In genomic region chr4:154252537-154253255, GRCm38 (mm10) we compare ENCODE assay signal across 22 mouse cellular contexts. TPM values are rescaled to one million over a fixed set of nuclear protein-coding genes. Genes with fewer than 3 reads are reported as not detected.
DNase-seq lines count a peak whose midpoint lies in the region; ATAC-seq lines count a peak whose summit lies in the region.
"Had no signal": no experiment of that assay in that cellular context is flagged by ENCODE, and none has a peak within 500 bp of the region (broad histone marks: within the 10 kb centered on the region; RNA-seq: fewer than 3 reads in every experiment).

No protein-coding gene starts in this region.

- no peak overlapping the region for H3K4me3 ChIP-seq in hindbrain, embryonic 11.5 days (ENCODE audit: low read depth, low read length)
- H3K4me3 ChIP-seq: embryonic facial prominence, embryonic 15.5 days; forebrain, embryonic 10.5 days; heart, embryonic 12.5 days; limb, embryonic 13.5 days; liver, embryonic 15.5 days; neural tube, embryonic 12.5 days had no signal

- H3K4me2 ChIP-seq in hindbrain, embryonic 11.5 days (replicated peaks; ENCODE audit: low read depth, low read length), result no peak overlapping the region
- H3K4me2 ChIP-seq: embryonic facial prominence, embryonic 15.5 days; heart, embryonic 12.5 days; limb, embryonic 13.5 days; liver, embryonic 15.5 days; neural tube, embryonic 12.5 days had no signal

- H3K36me3 ChIP-seq in hindbrain, embryonic 11.5 days (ENCODE audit: control insufficient read depth, insufficient read depth, low read length), result no peaks in the 10 kb centered on the region
- H3K36me3 ChIP-seq: heart, embryonic 12.5 days; liver, embryonic 15.5 days; neural tube, embryonic 12.5 days had no signal

- H3K4me1 ChIP-seq in hindbrain, embryonic 11.5 days (replicated peaks; ENCODE audit: control insufficient read depth, insufficient read depth, low read length), result peaks cover 3% of the 10 kb centered on the region; the same call in 1 of the 2 replicates
- H3K4me1 ChIP-seq: heart, embryonic 12.5 days had no signal

- no peak for ATAC-seq in hindbrain, embryonic 11.5 days (ENCODE audit: low FRiP score)

- no peaks in the 10 kb centered on the region for H3K27me3 ChIP-seq in hindbrain, embryonic 11.5 days (ENCODE audit: control insufficient read depth, insufficient read depth, low read length)
- H3K27me3 ChIP-seq: embryonic facial prominence, embryonic 15.5 days; limb, embryonic 13.5 days; liver, embryonic 15.5 days; neural tube, embryonic 12.5 days had no signal

- no peak overlapping the region for H3K27ac ChIP-seq in hindbrain, embryonic 11.5 days (ENCODE audit: low read depth, low read length)
- H3K27ac ChIP-seq: embryonic facial prominence, embryonic 15.5 days; forebrain, embryonic 10.5 days; limb, embryonic 13.5 days; liver, embryonic 15.5 days; neural tube, embryonic 12.5 days had no signal

- peak; percentile 10 to 53 for DNase-seq in frontal cortex, adult 2 months (ENCODE audit: extremely low spot score in 1 of 2, low spot score in 1 of 2)
- DNase-seq in frontal cortex, postnatal 10 days (ENCODE audit: low spot score in 2 of 2), result no peak
- DNase-seq in layer of hippocampus, adult 11-12 months (ENCODE audit: low spot score), result peak; percentile 58
- DNase-seq in layer of hippocampus, postnatal 36 days, result peak; percentile 46 to 57
- DNase-seq in right cerebral cortex, postnatal 10 days (ENCODE audit: low spot score in 2 of 2), result peak; percentile 44 to 47
- no peak for DNase-seq in B cell, adult 2 months
- DNase-seq in hindbrain, embryonic 11.5 days (ENCODE audit: low spot score), result no peak
- no peak for DNase-seq in Muller cell, postnatal 12 days (ENCODE audit: inconsistent ontology term)
- DNase-seq: adrenal gland, postnatal 36 days; cerebellum, adult 9-11 months; embryo, embryonic 11 days; heart, postnatal 36 days; kidney, adult 9 months; kidney, postnatal 4 days; lung, postnatal 10 days had no signal

- H3K9me3 ChIP-seq in hindbrain, embryonic 11.5 days (ENCODE audit: control insufficient read depth, low read length), result no peaks in the 10 kb centered on the region
- H3K9me3 ChIP-seq: embryonic facial prominence, embryonic 15.5 days; forebrain, embryonic 10.5 days; heart, embryonic 12.5 days; limb, embryonic 13.5 days; liver, embryonic 15.5 days; megakaryocyte, embryonic 14.5 days; neural tube, embryonic 12.5 days had no signal

- 93% methylated on average over 20 of the region's 20 CpGs for WGBS in hindbrain, embryonic 11.5 days

- no peak overlapping the region for H3K9ac ChIP-seq in hindbrain, embryonic 11.5 days (ENCODE audit: low read depth, low read length)
- H3K9ac ChIP-seq: embryonic facial prominence, embryonic 15.5 days; heart, embryonic 12.5 days; limb, embryonic 13.5 days; liver, embryonic 15.5 days; neural tube, embryonic 12.5 days had no signal

RNA-seq across cellular contexts. Expression of gene Arhgef16, which starts 48.8 kb away (rescaled TPM):
- 3.5 and 4.3 TPM in 2 replicates for polyA plus RNA-seq in frontal cortex, adult 2 months (2012; rRNA removed)
- under 1 TPM; 0.33 to 0.72 TPM for total RNA-seq in layer of hippocampus, postnatal 36 days (2021)
- 2.5 and 2.9 TPM in 2 replicates for polyA plus RNA-seq in hindbrain, embryonic 11.5 days (2014; fragmentation: Nextera tagmentation; extraction: Ambion mirVana)

Comparison
In these comparisons a context has a peak if more than half of its experiments do, and no peak if none do; other contexts are left out.
1. DNase-seq: peak in frontal cortex, adult 2 months (2 of 2), layer of hippocampus, adult 11-12 months (single experiment), layer of hippocampus, postnatal 36 days (2 of 2) and right cerebral cortex, postnatal 10 days (2 of 2); none in frontal cortex, postnatal 10 days (0 of 2), B cell, adult 2 months (0 of 2), hindbrain, embryonic 11.5 days (single experiment) and Muller cell, postnatal 12 days (single experiment).